Mouse (Mus musculus) limb, embryonic 11.5 days (tissue): ENCODE measurements around the gene Mto1. TPM values are rescaled to one million over a fixed set of nuclear protein-coding genes. Genes with fewer than 3 reads are reported as not detected.

Experiments
- ATAC-seq: fragments of 200-750 bp; cut with Nextera tagmentation; 2 replicates; pipeline ENCODE4 v1.8.0; 2017; ENCODE audit warnings: low read depth; ENCODE audit not compliant: insufficient number of reproducible peaks, low FRiP score, low TSS enrichment
- DNase-seq: peaks from one replicate; pipeline ENCODE4 v3.0.0-alpha.2; 2015; ENCODE audit warnings: low spot score
- H3K27ac ChIP-seq: fragments of 300-500 bp; sonication (generic); replicated peaks from 2 replicates; pipeline ENCODE4 v1.5.1; 2014; ENCODE audit warnings: low read depth, mild to moderate bottlenecking, low read length
- H3K27me3 ChIP-seq: fragments of 300-500 bp; sonication (generic); 2 replicates; pipeline ENCODE4 v1.6.1; 2014; ENCODE audit warnings: mild to moderate bottlenecking, low read length, mixed read lengths; ENCODE audit not compliant: control insufficient read depth, insufficient read depth
- H3K36me3 ChIP-seq: fragments of 300-500 bp; sonication (generic); 2 replicates; pipeline ENCODE4 v1.6.1; 2014; ENCODE audit warnings: mild to moderate bottlenecking, low read length, moderate library complexity, mixed read lengths; ENCODE audit not compliant: control insufficient read depth, insufficient read depth
- H3K4me1 ChIP-seq: fragments of 300-500 bp; sonication (generic); 2 replicates; pipeline ENCODE4 v1.6.1; 2014; ENCODE audit warnings: low read length, mixed read lengths; ENCODE audit not compliant: control insufficient read depth, insufficient read depth
- H3K4me2 ChIP-seq: fragments of 300-500 bp; sonication (generic); 2 replicates; pipeline ENCODE4 v1.6.1; 2014; ENCODE audit warnings: low read depth, mild to moderate bottlenecking, moderate library complexity; ENCODE audit not compliant: severe bottlenecking
- H3K4me3 ChIP-seq: fragments of 300-500 bp; sonication (generic); 2 replicates; pipeline ENCODE4 v1.5.1; 2014; ENCODE audit warnings: low read depth, low read length
- H3K9ac ChIP-seq: fragments of 300-500 bp; sonication (generic); 2 replicates; pipeline ENCODE4 v1.6.1; 2014; ENCODE audit warnings: mild to moderate bottlenecking, low read length
- H3K9me3 ChIP-seq: fragments of 300-500 bp; sonication (generic); 2 replicates; pipeline ENCODE4 v1.6.1; 2016; ENCODE audit warnings: low read length; ENCODE audit not compliant: control insufficient read depth
- WGBS: fragments of 180-500 bp; shearing (Covaris S2); extraction: QIAGEN DNeasy Blood & Tissue Kit; methylation state at CpG from one replicate; pipeline ENCODE4 v1.1.7; 2014; 5-methylcytosine and 5-hydroxymethylcytosine counted together
- polyA plus RNA-seq: library from polyadenylated mRNA; unstranded; fragments of >200 nt; fragmentation: Nextera tagmentation; extraction: Ambion mirVana; gene quantifications from 2 replicates; pipeline ENCODE4 v1.2.1, GENCODE M21; 2014

Mto1 gene
- polyA plus RNA-seq, 1 experiment from 2014 or later: 22.6 TPM

DNA sequence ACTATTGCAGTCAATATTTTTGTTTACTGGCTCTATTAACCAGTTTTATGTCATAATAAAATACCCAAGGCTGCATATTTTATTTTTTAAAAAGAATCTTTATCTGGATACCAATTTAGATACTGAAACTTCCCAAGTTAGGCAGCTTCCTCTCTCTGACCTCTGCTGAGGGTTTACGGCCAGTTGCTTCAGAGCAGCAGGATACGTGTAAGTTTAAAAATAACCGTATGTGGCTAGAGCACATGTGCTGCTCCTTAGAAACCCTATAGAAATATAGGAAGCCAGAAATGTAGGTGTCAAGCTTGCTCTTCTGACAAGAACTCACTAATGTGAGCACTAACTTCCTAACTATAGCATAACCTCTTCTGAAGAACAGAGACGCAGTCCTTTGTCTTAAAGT is 15.3 kb downstream of the Mto1 start:
- H3K27me3 ChIP-seq: no peaks in the 10 kb centered on the region
- no peak overlapping the region for H3K4me3 ChIP-seq
- no peak overlapping the region for H3K4me2 ChIP-seq
- no peak overlapping the region for H3K27ac ChIP-seq
- ATAC-seq (no peak), DNase-seq (no peak)
- H3K9ac ChIP-seq: no peak overlapping the region
- WGBS: 90% methylated on average over 4 of the region's 4 CpGs
- H3K36me3 ChIP-seq: peaks cover 10% of the 10 kb centered on the region
- no peaks in the 10 kb centered on the region for H3K9me3 ChIP-seq
- no peaks in the 10 kb centered on the region for H3K4me1 ChIP-seq

DNA sequence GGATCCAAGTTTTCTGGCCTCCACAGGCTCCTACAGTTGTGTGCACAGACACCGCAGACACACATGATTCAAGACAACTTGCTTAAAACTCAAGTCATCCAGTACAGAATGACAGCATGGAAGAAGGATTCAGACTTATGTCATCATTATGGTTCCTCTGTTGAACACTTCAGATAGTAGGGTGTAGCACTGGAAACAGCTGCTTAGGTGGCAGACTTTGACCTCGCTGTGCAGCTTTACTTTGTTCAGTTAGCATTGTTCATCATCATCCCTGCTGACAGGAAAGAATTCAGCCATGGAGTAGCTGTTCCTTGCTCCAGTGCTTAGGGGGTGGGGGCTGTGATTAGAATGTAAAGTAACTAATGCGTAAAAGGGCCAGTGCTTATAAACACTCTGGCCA is 17.7 kb downstream of the Mto1 start:
- peaks cover 9% of the 10 kb centered on the region; the same call in 1 of the 2 replicates for H3K36me3 ChIP-seq
- no peak overlapping the region for H3K4me2 ChIP-seq
- no peak overlapping the region for H3K4me3 ChIP-seq
- H3K9ac ChIP-seq: no peak overlapping the region
- ATAC-seq (no peak), DNase-seq (no peak)
- no peaks in the 10 kb centered on the region for H3K27me3 ChIP-seq
- 90% methylated on average over 3 of the region's 3 CpGs for WGBS
- H3K27ac ChIP-seq: no peak overlapping the region
- H3K9me3 ChIP-seq: no peaks in the 10 kb centered on the region
- H3K4me1 ChIP-seq: no peaks in the 10 kb centered on the region

DNA sequence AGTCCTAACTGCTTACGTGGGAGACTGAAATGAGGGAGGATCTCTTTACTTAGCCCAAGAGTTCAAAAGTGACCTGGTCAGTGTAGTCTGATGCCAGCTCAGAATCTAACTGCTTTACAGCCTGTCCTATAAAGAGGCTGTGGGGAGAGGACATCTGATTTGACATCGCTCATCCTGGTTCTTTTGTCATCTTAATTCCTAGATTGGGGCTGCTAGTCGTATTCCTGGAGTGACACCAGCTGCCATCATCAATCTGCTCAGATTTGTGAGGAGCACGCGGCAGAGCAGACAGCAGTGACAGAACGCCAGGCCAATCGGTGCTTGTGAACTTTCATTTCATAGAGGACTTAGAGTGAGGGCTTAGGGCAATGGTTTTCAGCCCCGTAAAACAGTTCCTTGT is 25.6 kb downstream of the Mto1 start:
- DNase-seq: no peak
- Histone ChIP-seq H3K36me3 (peaks cover 12% of the 10 kb centered on the region; the same call in 1 of the 2 replicates), H3K27ac (no peak overlapping the region), H3K9ac (no peak overlapping the region), H3K4me2 (no peak overlapping the region), H3K27me3 (no peaks in the 10 kb centered on the region), H3K4me1 (no peaks in the 10 kb centered on the region), H3K9me3 (no peaks in the 10 kb centered on the region), H3K4me3 (no peak overlapping the region)
- no peak for ATAC-seq
- WGBS: 85% methylated on average over 8 of the region's 8 CpGs

DNA sequence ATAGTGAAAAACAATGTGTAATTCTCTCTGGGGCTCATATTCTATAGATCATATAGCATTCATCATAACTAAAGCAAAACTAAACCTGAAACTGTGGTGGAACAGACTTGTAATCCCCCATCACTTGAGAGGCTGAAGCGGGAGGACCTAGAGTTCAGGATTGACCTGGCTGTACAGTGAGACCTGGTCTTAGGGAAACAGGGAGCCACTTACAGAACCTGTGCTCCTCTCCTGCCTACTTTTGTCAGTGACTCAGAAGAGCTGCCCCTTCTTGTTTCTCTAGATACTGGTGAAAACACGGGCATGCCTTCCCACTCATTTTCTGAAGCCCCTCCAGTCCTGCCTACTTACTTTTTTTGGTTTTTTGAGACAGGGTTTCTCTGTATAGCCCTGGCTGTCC is 26.3 kb downstream of the Mto1 start:
- Histone ChIP-seq H3K4me3 (no peak overlapping the region), H3K9ac (no peak overlapping the region), H3K36me3 (peaks cover 12% of the 10 kb centered on the region; the same call in 1 of the 2 replicates), H3K27me3 (no peaks in the 10 kb centered on the region), H3K9me3 (no peaks in the 10 kb centered on the region), H3K27ac (no peak overlapping the region), H3K4me1 (no peaks in the 10 kb centered on the region), H3K4me2 (no peak overlapping the region)
- DNase-seq: no peak
- no peak for ATAC-seq
- WGBS: 80% methylated on average over 2 of the region's 2 CpGs

DNA sequence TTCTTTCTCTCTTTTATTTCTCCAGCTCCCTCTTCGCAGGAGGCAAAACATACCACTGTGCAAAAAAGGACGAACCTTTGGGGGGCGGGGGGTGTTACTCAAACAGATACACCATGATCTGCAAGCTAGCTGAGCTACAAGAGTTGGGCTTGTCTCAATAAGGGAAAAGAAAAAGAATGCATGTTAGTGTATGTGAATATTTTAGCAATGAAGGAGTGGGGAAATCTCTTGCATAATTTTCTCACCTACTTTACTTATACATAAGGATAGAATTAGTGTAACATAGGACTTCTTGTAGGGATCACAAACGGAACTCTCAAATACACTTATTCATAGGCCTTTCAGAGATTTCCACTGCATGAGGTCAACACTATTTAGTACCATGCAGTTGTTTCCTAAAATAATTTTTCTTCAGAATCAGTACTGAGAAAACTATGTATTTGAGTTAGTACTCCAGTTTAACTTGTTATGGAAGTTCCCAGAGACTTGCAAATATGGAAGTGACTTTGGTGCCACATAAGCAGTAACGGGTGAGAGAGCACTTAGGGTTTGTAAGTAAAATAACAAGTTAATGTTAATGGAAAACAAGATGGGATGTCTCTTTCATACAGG is 26.9 kb downstream of the Mto1 start:
- Histone ChIP-seq H3K27me3 (no peaks in the 10 kb centered on the region), H3K9ac (no peak overlapping the region), H3K36me3 (peaks cover 15% of the 10 kb centered on the region; the same call in 1 of the 2 replicates), H3K4me2 (no peak overlapping the region), H3K9me3 (no peaks in the 10 kb centered on the region), H3K4me3 (no peak overlapping the region), H3K4me1 (0 out of 2 replicates have a peak, but pooled peaks cover 2% of the 10 kb centered on the region), H3K27ac (no peak overlapping the region)
- ATAC-seq (no peak), DNase-seq (no peak)
- WGBS: 92% methylated on average over 5 of the region's 5 CpGs

DNA sequence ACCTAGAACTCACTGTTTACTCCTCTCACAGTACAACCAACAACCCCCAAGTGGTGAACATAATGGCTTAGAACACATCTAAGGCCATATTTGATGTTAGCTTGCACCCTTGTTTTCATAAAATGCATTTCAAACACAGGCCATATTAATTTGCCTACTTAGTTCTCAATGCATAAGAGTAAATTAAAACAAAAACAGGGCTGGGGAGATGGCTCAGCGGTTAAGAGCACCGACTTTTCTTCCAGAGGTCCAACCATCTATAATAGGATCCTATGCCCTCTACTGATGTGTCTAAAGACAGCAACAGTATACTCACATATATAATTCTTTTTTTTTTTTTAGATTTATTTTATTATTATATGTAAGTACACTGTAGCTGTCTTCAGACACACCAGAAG is 27.4 kb downstream of the Mto1 start:
- ATAC-seq: no peak
- no peak overlapping the region for H3K9ac ChIP-seq
- peaks cover 15% of the 10 kb centered on the region; the same call in 1 of the 2 replicates for H3K36me3 ChIP-seq

DNA sequence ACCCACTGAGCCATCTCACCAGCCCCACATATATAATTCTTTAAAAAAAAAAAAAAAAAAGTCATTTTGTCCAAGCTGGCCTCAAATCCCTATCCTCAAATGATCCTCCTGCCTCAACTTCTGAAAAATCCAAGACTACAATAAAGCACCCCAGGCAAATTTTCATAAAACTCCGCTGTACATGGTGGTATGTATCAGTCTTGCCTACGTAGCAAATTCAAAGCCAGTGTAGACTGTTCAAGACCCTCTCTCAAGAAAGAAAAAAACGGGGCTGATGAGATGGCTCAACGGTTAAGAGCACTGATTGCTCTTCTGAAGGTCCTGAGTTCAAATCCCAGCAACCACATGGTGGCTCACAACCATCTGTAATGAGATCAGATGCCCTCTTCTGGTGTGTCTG is 27.9 kb downstream of the Mto1 start:
- no peak overlapping the region for H3K4me2 ChIP-seq
- H3K9ac ChIP-seq: no peak overlapping the region
- 88% methylated on average over 4 of the region's 4 CpGs for WGBS
- DNase-seq (no peak), ATAC-seq (0 out of 2 replicates have a peak, but pooled peaks have one; percentile 17)
- H3K36me3 ChIP-seq: peaks cover 11% of the 10 kb centered on the region; the same call in 1 of the 2 replicates
- no peaks in the 10 kb centered on the region for H3K9me3 ChIP-seq
- H3K4me3 ChIP-seq: no peak overlapping the region
- H3K4me1 ChIP-seq: 0 out of 2 replicates have a peak, but pooled peaks cover 2% of the 10 kb centered on the region
- no peaks in the 10 kb centered on the region for H3K27me3 ChIP-seq
- H3K27ac ChIP-seq: no peak overlapping the region

More for the DNA sequence above, 27.4 kb downstream of the Mto1 start:
- no peak for DNase-seq
- Histone ChIP-seq H3K27ac (no peak overlapping the region), H3K4me1 (0 out of 2 replicates have a peak, but pooled peaks cover 2% of the 10 kb centered on the region), H3K4me3 (no peak overlapping the region), H3K4me2 (no peak overlapping the region), H3K27me3 (no peaks in the 10 kb centered on the region), H3K9me3 (no peaks in the 10 kb centered on the region)
- WGBS: 93% methylated on average over 2 of the region's 2 CpGs

DNA sequence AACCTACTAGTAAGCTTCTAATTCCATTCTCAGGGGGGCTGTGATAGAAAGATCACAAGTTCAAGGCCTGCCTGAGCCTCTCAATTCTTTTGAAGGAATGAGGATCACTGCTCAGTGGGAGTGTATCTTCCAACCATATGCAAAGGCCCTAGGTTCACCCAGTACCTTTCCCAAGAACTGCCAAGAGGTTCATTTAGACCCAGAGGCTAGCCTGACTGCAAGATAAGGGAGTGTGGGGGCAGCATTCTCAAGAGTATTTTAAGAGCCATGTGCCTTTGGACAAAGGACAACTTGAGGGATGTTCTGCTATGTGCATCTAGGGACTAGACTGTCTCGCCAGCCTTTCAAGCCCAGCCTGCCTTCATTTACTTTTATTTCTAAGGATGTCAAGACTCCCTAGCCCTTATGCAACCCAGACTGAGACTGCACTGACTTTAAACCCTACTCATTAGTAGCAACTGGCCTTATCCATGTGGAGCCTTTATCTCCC is 28.6 kb downstream of the Mto1 start:
- 8% methylated on average over 1 of the region's 1 CpGs for WGBS
- Histone ChIP-seq H3K36me3 (peaks cover 11% of the 10 kb centered on the region; the same call in 1 of the 2 replicates), H3K4me1 (0 out of 2 replicates have a peak, but pooled peaks cover 2% of the 10 kb centered on the region), H3K27ac (no peak overlapping the region), H3K4me2 (no peak overlapping the region), H3K9me3 (no peaks in the 10 kb centered on the region), H3K4me3 (no peak overlapping the region), H3K27me3 (no peaks in the 10 kb centered on the region), H3K9ac (no peak overlapping the region)
- ATAC-seq: peak; percentile 10
- DNase-seq: peak; percentile 60
